Mouse (Mus musculus) kidney, adult 2 months (tissue): ENCODE measurements at regions not wholly inside any gene's neighbourhood (a gene's known extent, or its start where the extent isn't known, plus 50 kb on each side); places are given as distances from the start of the nearest gene placed in this dataset.

ENCODE experiments used
- CTCF ChIP-seq: fragments of 200-500 bp; conservative IDR thresholded peaks from 2 replicates; pipeline ENCODE4 v1.5.1; 2011; ENCODE audit warnings: low read depth, mild to moderate bottlenecking, control low read depth, low read length, moderate library complexity, mixed read lengths; ENCODE audit not compliant: insufficient read depth, insufficient read length
- POLR2A ChIP-seq: fragments of 200-500 bp; IDR thresholded peaks from one replicate; pipeline ENCODE4 v1.6.1; 2011; ENCODE audit warnings: low read depth, low read length, control low read depth

DNA sequence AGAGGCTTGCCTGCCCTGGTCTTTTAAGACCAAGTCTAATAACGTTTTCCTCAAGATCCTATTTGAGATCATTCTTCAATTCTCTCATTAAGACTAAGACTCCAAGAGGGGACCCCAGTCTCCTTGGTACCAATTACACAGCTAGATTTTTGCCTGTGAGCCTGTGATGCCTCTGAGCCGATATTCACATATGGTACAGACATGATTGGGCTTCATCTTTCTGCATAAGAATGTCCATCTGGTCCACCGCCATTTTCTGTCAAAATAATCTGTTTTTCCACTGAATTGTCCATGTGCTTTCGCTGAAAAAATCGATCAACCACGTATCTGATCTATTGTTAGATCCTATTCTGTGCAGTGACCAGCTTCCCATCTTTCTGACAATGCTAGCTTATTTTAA, 129.5 kb downstream of the Amer2 start:
- TF ChIP-seq CTCF: no peak
- no peak for TF ChIP-seq POLR2A
